In the genomic region with DNA sequence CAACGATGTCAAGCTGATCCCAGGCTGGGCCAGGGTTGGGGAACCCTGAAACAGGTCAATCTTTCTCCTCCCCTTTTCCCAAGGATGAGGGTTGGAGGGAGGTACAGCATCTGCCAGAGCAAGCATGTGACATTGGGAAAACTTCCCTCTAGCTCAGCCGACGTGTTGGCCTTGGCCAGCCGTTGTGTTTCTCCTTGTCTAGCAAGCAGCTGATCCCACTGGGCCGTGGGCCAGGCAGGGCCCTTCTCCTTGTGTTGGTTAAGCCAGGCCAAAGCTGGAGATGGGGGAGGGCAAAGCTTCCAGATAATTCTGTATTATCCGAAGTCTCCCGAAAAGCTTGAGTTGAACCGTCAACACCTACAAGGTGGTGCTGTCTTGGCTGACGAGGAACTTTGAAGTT, we compare ENCODE assay signal across 13 mouse cellular contexts. TPM values are rescaled to one million over a fixed set of nuclear protein-coding genes. Genes with fewer than 3 reads are reported as not detected.
DNase-seq lines count a peak whose midpoint lies in the region; ATAC-seq and TF ChIP-seq lines count a peak whose summit lies in the region.
"Had no signal": no experiment of that assay in that cellular context is flagged by ENCODE, and none has a peak within 500 bp of the region (broad histone marks: within the 10 kb centered on the region; RNA-seq: fewer than 3 reads in every experiment).

No protein-coding gene starts in this region.

- H3K4me3 ChIP-seq in stomach, embryonic 16.5 days (replicated peaks; ENCODE audit: low read length) = no peak overlapping the region
- H3K4me3 ChIP-seq in stomach, postnatal 0 days (ENCODE audit: low read depth, low read length) = no peak overlapping the region
- no peak overlapping the region for H3K4me3 ChIP-seq in heart, embryonic 14.5 days (ENCODE audit: control insufficient read depth in 1 of 2, insufficient read depth in 1 of 2, low read depth in 1 of 2, low read length in 2 of 2)
- H3K4me3 ChIP-seq: intestine, embryonic 15.5 days; limb, embryonic 10.5 days had no signal

- no peak overlapping the region for H3K4me2 ChIP-seq in stomach, embryonic 16.5 days (ENCODE audit: low read depth, low read length)
- no peak overlapping the region for H3K4me2 ChIP-seq in stomach, postnatal 0 days (replicated peaks; ENCODE audit: low read depth)
- H3K4me2 ChIP-seq in heart, embryonic 14.5 days (ENCODE audit: low read length) = no peak overlapping the region
- H3K4me2 ChIP-seq: intestine, embryonic 15.5 days had no signal

- no peaks in the 10 kb centered on the region for H3K27me3 ChIP-seq in stomach, embryonic 16.5 days (ENCODE audit: control insufficient read depth, insufficient read depth, low read length)
- H3K27me3 ChIP-seq in stomach, postnatal 0 days (ENCODE audit: control insufficient read depth, insufficient read depth, low read length) = no peaks in the 10 kb centered on the region
- peaks cover 10% of the 10 kb centered on the region for H3K27me3 ChIP-seq in heart, embryonic 14.5 days (ENCODE audit: control insufficient read depth, insufficient read depth, low read length)
- H3K27me3 ChIP-seq: intestine, embryonic 15.5 days had no signal

- WGBS in stomach, embryonic 16.5 days = 65% methylated on average over 9 of the region's 9 CpGs
- WGBS in stomach, postnatal 0 days = 46% methylated on average over 9 of the region's 9 CpGs
- WGBS in heart, embryonic 14.5 days = 38% methylated on average over 9 of the region's 9 CpGs

- H3K9me3 ChIP-seq in stomach, embryonic 16.5 days (replicated peaks; ENCODE audit: control insufficient read depth, low read length) = no peaks in the 10 kb centered on the region
- no peaks in the 10 kb centered on the region for H3K9me3 ChIP-seq in stomach, postnatal 0 days (ENCODE audit: control insufficient read depth, low read length)
- H3K9me3 ChIP-seq in heart, embryonic 14.5 days (ENCODE audit: control insufficient read depth, low read length) = no peaks in the 10 kb centered on the region
- H3K9me3 ChIP-seq: intestine, embryonic 15.5 days; limb, embryonic 10.5 days had no signal

- TF ChIP-seq CTCF in stomach, postnatal 0 days (IDR thresholded peaks at IDR 0.05; ENCODE audit: low read depth) = no peak

- TF ChIP-seq EP300 in stomach, postnatal 0 days (optimal IDR thresholded peaks at IDR 0.05) = no peak

- H3K27ac ChIP-seq in stomach, embryonic 16.5 days (ENCODE audit: low read length) = no peak overlapping the region
- H3K27ac ChIP-seq in stomach, postnatal 0 days (replicated peaks) = no peak overlapping the region
- H3K27ac ChIP-seq in heart, embryonic 14.5 days (replicated peaks in 1 of 2; ENCODE audit: control insufficient read depth in 1 of 2, insufficient read depth in 1 of 2, low read depth in 2 of 2, low read length in 2 of 2) = no peak overlapping the region
- H3K27ac ChIP-seq: intestine, embryonic 15.5 days; limb, embryonic 10.5 days had no signal

- no peak overlapping the region for H3K9ac ChIP-seq in stomach, embryonic 16.5 days (ENCODE audit: low read length)
- no peak overlapping the region for H3K9ac ChIP-seq in stomach, postnatal 0 days (ENCODE audit: low read length)
- H3K9ac ChIP-seq in heart, embryonic 14.5 days (ENCODE audit: low read length) = no peak overlapping the region
- H3K9ac ChIP-seq: intestine, embryonic 15.5 days had no signal

- no peaks in the 10 kb centered on the region for H3K36me3 ChIP-seq in stomach, embryonic 16.5 days (ENCODE audit: control insufficient read depth, insufficient read depth, low read length)
- H3K36me3 ChIP-seq in stomach, postnatal 0 days (ENCODE audit: control insufficient read depth, insufficient read depth, low read length) = no peaks in the 10 kb centered on the region
- H3K36me3 ChIP-seq in heart, embryonic 14.5 days (ENCODE audit: control insufficient read depth, insufficient read depth, low read length) = no peaks in the 10 kb centered on the region
- H3K36me3 ChIP-seq: intestine, embryonic 15.5 days; limb, embryonic 10.5 days had no signal

- peak; percentile 53; the same call in 1 of the 2 replicates for ATAC-seq in stomach, embryonic 16.5 days (ENCODE audit: insufficient read depth, low FRiP score)
- no peak for ATAC-seq in stomach, postnatal 0 days (ENCODE audit: low FRiP score, low TSS enrichment)
- ATAC-seq in heart, embryonic 14.5 days (ENCODE audit: insufficient number of reproducible peaks, insufficient read depth, low FRiP score, low read depth) = peak; percentile 59; the same call in 1 of the 2 replicates
- ATAC-seq: CD4-positive, CD25-positive, alpha-beta regulatory T cell, adult 4 months; intestine, embryonic 15.5 days had no signal

- peaks cover 8% of the 10 kb centered on the region for H3K4me1 ChIP-seq in stomach, embryonic 16.5 days (ENCODE audit: control insufficient read depth, insufficient read depth, low read length)
- H3K4me1 ChIP-seq in stomach, postnatal 0 days (replicated peaks; ENCODE audit: control insufficient read depth, insufficient read depth) = no peaks in the 10 kb centered on the region
- H3K4me1 ChIP-seq in heart, embryonic 14.5 days (ENCODE audit: control insufficient read depth in 2 of 2, insufficient read depth in 2 of 2, low read length in 2 of 2) = peaks cover 2 to 7% of the 10 kb centered on the region in 2 experiments; a peak in 2 of 4 replicates

- DNase-seq in gastrocnemius, postnatal 10 days = peak; percentile 22
- DNase-seq in gastrocnemius, postnatal 4 days (ENCODE audit: low spot score in 2 of 2) = no peak
- DNase-seq in stomach, postnatal 0 days (ENCODE audit: low spot score) = no peak
- DNase-seq in lung, postnatal 4 days = peak; percentile 50 to 81
- DNase-seq in c-Kit-positive CD71-positive TER-119-positive erythroid progenitor cells, embryonic 14.5 days (ENCODE audit: low spot score) = no peak
- no peak for DNase-seq in natural killer cell, adult 2 months (ENCODE audit: low spot score in 2 of 2)
- DNase-seq: gastrocnemius, postnatal 25 days; thymus, postnatal 36 days had no signal

RNA-seq across cellular contexts. Expression of gene Clic6, which starts 30.6 kb away (rescaled TPM):
- total RNA-seq in gastrocnemius, postnatal 10 days (2021) = under 1 TPM; 0.14 to 0.16 TPM
- total RNA-seq in gastrocnemius, postnatal 4 days (2021) = under 1 TPM; 0.20 to 0.23 TPM
- 17.8 and 20.3 TPM in 2 replicates for polyA plus RNA-seq in stomach, embryonic 16.5 days (2015; fragmentation: Nextera tagmentation; extraction: Ambion mirVana)
- polyA plus RNA-seq in stomach, postnatal 0 days (2015; fragmentation: Nextera tagmentation; extraction: Ambion mirVana) = 38.5 and 48.4 TPM in 2 replicates
- 0.72 and 0.89 TPM in 2 replicates for polyA plus RNA-seq in heart, embryonic 14.5 days (2014; fragmentation: Nextera tagmentation; extraction: Ambion mirVana)
- total RNA-seq: gastrocnemius, postnatal 25 days had no signal
- polyA plus RNA-seq: CD4-positive, CD25-positive, alpha-beta regulatory T cell, adult 4 months had no signal

RNA-seq across cellular contexts. Expression of gene Rcan1, which starts 45.5 kb away (rescaled TPM):
- total RNA-seq in gastrocnemius, postnatal 10 days (2021) = 10 to 100 TPM; 45.3 to 51.6 TPM
- 10 to 100 TPM; 31.1 to 37.8 TPM for total RNA-seq in gastrocnemius, postnatal 4 days (2021)
- polyA plus RNA-seq in stomach, embryonic 16.5 days (2015; fragmentation: Nextera tagmentation; extraction: Ambion mirVana) = 19.6 and 21.6 TPM in 2 replicates
- polyA plus RNA-seq in stomach, postnatal 0 days (2015; fragmentation: Nextera tagmentation; extraction: Ambion mirVana) = 24.8 and 28.6 TPM in 2 replicates
- polyA plus RNA-seq in heart, embryonic 14.5 days (2014; fragmentation: Nextera tagmentation; extraction: Ambion mirVana) = 105 TPM in 2 replicates

Comparison
In these comparisons a context has a peak if more than half of its experiments do, and no peak if none do; other contexts are left out.
1. DNase-seq: peak in gastrocnemius, postnatal 10 days (single experiment) and lung, postnatal 4 days (2 of 2); none in gastrocnemius, postnatal 4 days (0 of 2), stomach, postnatal 0 days (single experiment), c-Kit-positive CD71-positive TER-119-positive erythroid progenitor cells, embryonic 14.5 days (single experiment) and natural killer cell, adult 2 months (0 of 2).